Mouse (Mus musculus) kidney, embryonic 16.5 days (tissue): ENCODE results near the gene Phf13. TPM values are rescaled to one million over a fixed set of nuclear protein-coding genes. Genes with fewer than 3 reads are reported as not detected.

Source experiments
- ATAC-seq: fragments of 200-750 bp; cut with Nextera tagmentation; 2 replicates; pipeline ENCODE4 v1.8.0; 2017; ENCODE audit warnings: moderate TSS enrichment; ENCODE audit not compliant: low FRiP score, low TSS enrichment
- H3K27ac ChIP-seq: fragments of 300-500 bp; sonication (generic); 2 replicates; pipeline ENCODE4 v1.5.1; 2014; ENCODE audit warnings: low read length
- H3K27me3 ChIP-seq: fragments of 300-500 bp; sonication (generic); 2 replicates; pipeline ENCODE4 v1.6.1; 2014; ENCODE audit warnings: low read length, control low read depth, mixed read lengths; ENCODE audit not compliant: insufficient read depth
- H3K36me3 ChIP-seq: fragments of 300-500 bp; sonication (generic); 2 replicates; pipeline ENCODE4 v1.6.1; 2014; ENCODE audit warnings: low read length, control low read depth, mixed read lengths; ENCODE audit not compliant: insufficient read depth
- H3K4me1 ChIP-seq: fragments of 300-500 bp; sonication (generic); 2 replicates; pipeline ENCODE4 v1.6.1; 2014; ENCODE audit warnings: low read length, control low read depth, mixed read lengths; ENCODE audit not compliant: insufficient read depth
- H3K4me2 ChIP-seq: fragments of 300-500 bp; sonication (generic); replicated peaks from 2 replicates; pipeline ENCODE4 v1.6.1; 2014; ENCODE audit warnings: low read depth, low read length
- H3K4me3 ChIP-seq: fragments of 300-500 bp; sonication (generic); 2 replicates; pipeline ENCODE4 v1.5.1; 2014; ENCODE audit warnings: mild to moderate bottlenecking, low read length
- H3K9ac ChIP-seq: fragments of 300-500 bp; sonication (generic); replicated peaks from 2 replicates; pipeline ENCODE4 v1.6.1; 2014; ENCODE audit warnings: low read length
- H3K9me3 ChIP-seq: fragments of 300-500 bp; sonication (generic); 2 replicates; pipeline ENCODE4 v1.6.1; 2016; ENCODE audit warnings: low read length, control low read depth
- WGBS: fragments of 180-500 bp; shearing (Covaris S2); extraction: QIAGEN DNeasy Blood & Tissue Kit; methylation state at CpG from one replicate; pipeline ENCODE4 v1.1.7; 2014; 5-methylcytosine and 5-hydroxymethylcytosine counted together
- polyA plus RNA-seq: library from polyadenylated mRNA; unstranded; fragments of >200 nt; fragmentation: Nextera tagmentation; extraction: Ambion mirVana; gene quantifications from 2 replicates; pipeline ENCODE4 v1.2.1, GENCODE M21; 2015

The Phf13 gene
- polyA plus RNA-seq, 1 experiment from 2014 or later: 31.2 TPM

DNA sequence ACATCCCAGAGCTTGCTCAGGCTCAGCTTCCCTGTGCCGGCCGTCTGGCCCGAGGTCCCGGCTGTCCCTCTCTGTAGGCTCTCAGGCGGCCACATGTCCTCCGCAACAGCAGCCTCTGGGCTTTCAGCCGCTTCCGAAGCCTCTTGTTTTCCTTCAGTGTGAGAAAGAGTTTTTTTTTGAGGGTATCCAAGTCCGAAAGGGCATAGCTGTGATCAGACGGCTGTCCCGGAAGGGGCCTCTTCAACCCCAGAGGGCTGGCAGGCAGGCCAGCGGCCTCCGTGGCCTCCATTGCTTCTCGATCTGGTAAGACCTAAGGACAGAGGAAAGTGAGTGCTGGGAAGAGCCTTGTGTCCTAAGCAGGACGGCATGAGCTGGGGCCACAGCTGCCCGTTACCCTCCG is 13.0 kb downstream of the Phf13 start:
- H3K4me1 ChIP-seq: peaks cover 28% of the 10 kb centered on the region
- H3K4me2 ChIP-seq: no peak overlapping the region
- no peaks in the 10 kb centered on the region for H3K9me3 ChIP-seq
- H3K27me3 ChIP-seq: no peaks in the 10 kb centered on the region
- 45% methylated on average over 17 of the region's 17 CpGs for WGBS
- peak overlapping the region; percentile 13; the same call in 1 of the 2 replicates for H3K27ac ChIP-seq
- no peak for ATAC-seq
- H3K9ac ChIP-seq: no peak overlapping the region
- no peak overlapping the region for H3K4me3 ChIP-seq
- peaks cover 19% of the 10 kb centered on the region; the same call in 1 of the 2 replicates for H3K36me3 ChIP-seq

DNA sequence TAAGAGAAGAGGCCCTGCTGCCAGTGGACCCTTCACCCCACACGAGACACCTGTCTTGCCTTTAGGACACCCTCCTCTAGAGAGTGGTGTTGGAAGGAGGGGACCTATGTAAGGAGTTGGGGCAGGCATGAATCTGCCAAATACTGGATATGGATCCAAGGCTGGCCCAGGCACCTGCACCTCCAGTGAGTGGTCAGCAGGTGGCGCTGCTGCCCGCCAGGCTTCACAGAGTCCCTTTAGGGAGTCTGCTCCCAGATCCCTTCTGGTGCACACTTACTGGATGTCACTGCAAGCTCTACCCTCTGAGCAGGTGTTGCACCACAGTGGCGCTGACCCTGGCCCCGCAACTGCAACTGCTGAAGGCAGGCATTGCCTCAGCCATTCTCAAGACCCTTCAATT is 14.7 kb downstream of the Phf13 start:
- no peak overlapping the region for H3K4me3 ChIP-seq
- peak; percentile 33 for ATAC-seq
- peaks cover 11% of the 10 kb centered on the region for H3K4me1 ChIP-seq
- peaks cover 19% of the 10 kb centered on the region; the same call in 1 of the 2 replicates for H3K36me3 ChIP-seq
- H3K27ac ChIP-seq: no peak overlapping the region
- no peaks in the 10 kb centered on the region for H3K9me3 ChIP-seq
- no peak overlapping the region for H3K4me2 ChIP-seq
- 6% methylated on average over 5 of the region's 5 CpGs for WGBS
- H3K27me3 ChIP-seq: no peaks in the 10 kb centered on the region
- no peak overlapping the region for H3K9ac ChIP-seq

DNA sequence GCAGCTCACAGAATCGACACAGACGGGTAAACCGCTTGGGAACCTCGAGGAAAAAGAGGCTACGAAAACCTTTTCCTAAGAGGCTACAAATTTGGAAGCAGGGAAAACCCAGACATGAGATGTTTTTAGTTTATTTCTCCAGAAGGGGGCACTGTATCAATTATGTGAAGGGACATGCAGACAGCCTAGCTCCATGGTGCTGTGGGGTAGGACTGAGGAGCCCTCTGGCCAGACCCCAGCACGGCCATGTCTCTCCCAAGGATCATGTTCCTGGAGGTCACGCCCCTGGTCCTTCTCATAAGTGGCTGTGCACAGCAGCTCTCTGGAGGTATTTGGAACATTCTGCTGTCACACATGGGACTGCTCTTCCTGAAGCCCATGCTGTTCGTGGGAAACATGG is 15.4 kb downstream of the Phf13 start:
- peaks cover 22% of the 10 kb centered on the region; the same call in 1 of the 2 replicates for H3K36me3 ChIP-seq
- ATAC-seq: no peak
- H3K4me3 ChIP-seq: no peak overlapping the region
- no peak overlapping the region for H3K27ac ChIP-seq
- H3K9ac ChIP-seq: no peak overlapping the region
- H3K9me3 ChIP-seq: no peaks in the 10 kb centered on the region
- H3K4me1 ChIP-seq: peaks cover 8% of the 10 kb centered on the region
- WGBS: 66% methylated on average over 8 of the region's 8 CpGs
- H3K27me3 ChIP-seq: no peaks in the 10 kb centered on the region
- no peak overlapping the region for H3K4me2 ChIP-seq

DNA sequence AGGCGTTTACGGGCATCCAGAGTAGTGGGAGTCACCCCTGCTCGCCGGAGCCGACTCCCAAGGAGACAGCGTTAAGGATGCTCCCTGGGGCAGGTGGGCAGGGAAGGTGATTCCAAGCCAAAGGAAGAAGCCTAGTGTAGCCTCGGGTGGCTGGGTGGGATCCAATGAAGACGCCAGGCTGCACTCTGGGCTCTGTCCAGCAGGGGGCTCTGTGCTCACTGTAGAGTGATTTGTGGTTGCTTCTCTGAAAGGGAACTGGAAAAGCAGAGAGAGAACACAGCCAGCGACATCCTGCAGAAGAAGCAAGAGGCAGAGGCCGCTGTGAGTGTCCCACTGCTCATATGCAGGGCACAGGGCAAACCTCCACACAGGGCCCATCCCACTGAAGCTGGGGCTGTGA is 18.3 kb downstream of the Phf13 start:
- Histone ChIP-seq H3K27me3 (no peaks in the 10 kb centered on the region), H3K27ac (no peak overlapping the region), H3K36me3 (peaks cover 40% of the 10 kb centered on the region), H3K4me2 (no peak overlapping the region), H3K4me3 (no peak overlapping the region), H3K4me1 (no peaks in the 10 kb centered on the region), H3K9ac (no peak overlapping the region), H3K9me3 (no peaks in the 10 kb centered on the region)
- no peak; the same call in 1 of the 2 replicates for ATAC-seq
- WGBS: 27% methylated on average over 10 of the region's 10 CpGs

DNA sequence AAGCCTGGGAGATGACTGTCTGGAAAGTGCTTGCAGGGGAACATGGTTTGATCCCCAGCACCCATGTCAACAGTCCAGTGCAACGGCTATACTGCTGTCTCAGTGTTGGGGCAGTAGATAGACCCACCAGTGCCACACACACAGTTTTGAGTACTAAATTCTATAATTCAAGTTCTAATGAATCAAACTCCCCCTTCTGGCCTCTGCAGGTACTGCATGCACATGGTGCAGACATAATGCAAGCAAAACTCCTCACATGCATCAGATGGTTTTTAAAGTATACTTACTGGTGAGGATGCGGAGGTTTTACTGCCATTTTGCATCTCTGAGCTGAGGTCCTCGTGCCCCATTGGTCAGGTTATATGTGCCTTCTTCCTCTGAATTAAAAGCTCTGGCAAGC is 20.6 kb downstream of the Phf13 start:
- no peak for ATAC-seq
- no peak overlapping the region for H3K4me2 ChIP-seq
- H3K36me3 ChIP-seq: peaks cover 40% of the 10 kb centered on the region
- 92% methylated on average over 3 of the region's 3 CpGs for WGBS
- no peaks in the 10 kb centered on the region for H3K9me3 ChIP-seq
- H3K4me1 ChIP-seq: no peaks in the 10 kb centered on the region
- H3K4me3 ChIP-seq: no peak overlapping the region
- H3K9ac ChIP-seq: no peak overlapping the region
- no peaks in the 10 kb centered on the region for H3K27me3 ChIP-seq
- H3K27ac ChIP-seq: no peak overlapping the region

DNA sequence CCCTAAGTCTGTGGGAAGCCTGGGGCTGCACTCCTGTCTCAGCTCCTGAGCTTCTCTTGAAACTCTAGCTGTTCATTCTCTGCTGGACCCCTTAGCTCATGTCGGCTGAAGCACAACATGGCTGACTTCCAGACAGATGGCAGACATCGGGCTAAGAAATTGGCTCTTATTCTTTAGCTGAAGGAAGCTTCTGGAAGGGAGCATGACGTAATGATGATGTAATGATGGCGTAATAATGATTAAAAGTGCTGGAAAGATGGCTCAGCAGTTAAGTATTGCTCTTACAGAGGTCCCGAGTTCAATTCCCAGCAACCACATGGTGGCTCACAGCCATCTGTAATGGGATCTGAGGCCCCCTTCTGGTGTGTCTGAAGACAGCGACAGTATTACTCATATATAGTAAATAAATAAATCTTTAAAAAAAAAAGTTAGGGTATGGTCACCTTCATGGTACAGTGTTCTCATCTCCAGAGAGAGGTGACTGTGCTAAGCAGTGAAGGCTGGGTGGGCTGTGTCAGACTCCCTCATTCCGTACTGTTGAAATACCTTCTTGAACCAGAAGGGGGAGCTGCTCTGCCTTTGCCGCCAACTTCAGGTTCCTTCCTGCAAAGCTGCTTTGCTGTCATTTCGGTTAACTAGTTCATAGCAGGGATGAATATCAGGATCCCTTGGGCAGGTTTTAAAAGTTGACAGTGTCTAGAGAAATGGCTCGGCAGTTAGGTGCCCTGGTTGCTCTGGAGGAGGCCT is 23.7 kb downstream of the Phf13 start:
- no peak for ATAC-seq
- Histone ChIP-seq H3K27ac (no peak overlapping the region), H3K4me3 (no peak overlapping the region), H3K36me3 (peaks cover 37% of the 10 kb centered on the region), H3K4me1 (peaks cover 18% of the 10 kb centered on the region), H3K4me2 (no peak overlapping the region), H3K9ac (no peak overlapping the region), H3K9me3 (no peaks in the 10 kb centered on the region), H3K27me3 (no peaks in the 10 kb centered on the region)
- WGBS: 62% methylated on average over 10 of the region's 10 CpGs

DNA sequence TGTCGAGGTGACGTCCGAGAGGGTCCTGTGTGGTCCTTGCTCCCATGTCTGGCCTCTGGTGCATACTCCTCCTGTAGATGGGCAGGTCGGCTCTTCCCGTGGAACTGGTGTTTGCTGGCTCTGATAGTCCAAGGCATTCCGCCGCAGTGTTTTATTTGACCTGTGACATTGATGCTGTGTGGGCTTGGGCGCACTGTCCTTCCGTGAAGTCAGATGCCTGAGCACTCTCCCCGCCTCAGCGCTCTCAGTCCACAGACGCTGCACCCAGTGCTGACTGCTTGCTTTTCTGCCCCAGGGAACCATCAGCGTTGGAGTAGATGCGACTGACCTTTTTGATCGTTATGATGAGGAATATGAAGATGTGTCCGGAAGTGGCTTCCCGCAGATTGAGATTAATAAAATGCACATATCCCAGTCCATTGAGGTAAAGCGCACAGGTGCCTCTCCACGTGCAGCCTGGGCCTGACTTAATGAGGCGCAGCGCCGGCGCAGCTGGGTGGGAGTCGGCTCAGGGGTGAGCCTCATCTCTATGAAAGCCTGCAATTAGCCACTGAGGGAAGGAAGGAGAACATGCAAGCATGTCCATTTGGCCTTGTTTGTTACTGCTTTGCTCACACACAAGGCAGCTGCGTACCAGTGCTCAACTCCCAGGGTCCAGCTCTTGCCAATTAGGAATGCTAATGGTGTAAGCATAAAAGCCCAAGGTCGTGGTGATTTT is 27.7 kb downstream of the Phf13 start:
- H3K4me1 ChIP-seq: peaks cover 18% of the 10 kb centered on the region
- H3K36me3 ChIP-seq: peaks cover 33% of the 10 kb centered on the region
- H3K27me3 ChIP-seq: no peaks in the 10 kb centered on the region
- peak overlapping the region; percentile 12; the same call in 1 of the 2 replicates for H3K4me2 ChIP-seq
- no peaks in the 10 kb centered on the region for H3K9me3 ChIP-seq
- peak overlapping the region; percentile 31; the same call in 1 of the 2 replicates for H3K9ac ChIP-seq
- peak; percentile 69; the same call in 1 of the 2 replicates for ATAC-seq
- H3K4me3 ChIP-seq: no peak overlapping the region
- H3K27ac ChIP-seq: peak overlapping the region; percentile 78
- WGBS: 49% methylated on average over 26 of the region's 26 CpGs

DNA sequence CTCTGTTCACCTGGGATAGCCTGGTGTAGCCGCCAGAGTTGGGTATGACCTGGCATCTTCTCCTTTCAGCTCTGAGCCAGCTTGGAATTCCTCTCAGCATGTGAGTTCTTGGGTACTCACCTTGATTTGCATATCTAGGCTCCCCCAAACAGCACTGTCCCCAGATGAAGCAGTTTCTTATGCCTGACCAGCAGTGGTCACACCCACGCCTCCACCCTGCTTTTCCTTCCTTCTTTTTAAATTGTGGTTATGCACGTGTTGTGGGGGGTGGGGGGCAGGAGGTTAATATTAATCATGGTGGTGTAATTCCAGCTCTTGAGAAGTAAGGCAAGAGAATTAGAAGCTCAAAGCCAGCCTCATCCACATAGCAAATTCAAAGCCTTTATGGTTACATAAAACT is 33.2 kb downstream of the Phf13 start:
- Histone ChIP-seq H3K9me3 (no peaks in the 10 kb centered on the region), H3K4me2 (no peak overlapping the region), H3K27me3 (no peaks in the 10 kb centered on the region), H3K27ac (no peak overlapping the region), H3K36me3 (peaks cover 35% of the 10 kb centered on the region), H3K4me3 (no peak overlapping the region), H3K4me1 (peaks cover 2% of the 10 kb centered on the region), H3K9ac (no peak overlapping the region)
- ATAC-seq: no peak
- 67% methylated on average over 3 of the region's 3 CpGs for WGBS

DNA sequence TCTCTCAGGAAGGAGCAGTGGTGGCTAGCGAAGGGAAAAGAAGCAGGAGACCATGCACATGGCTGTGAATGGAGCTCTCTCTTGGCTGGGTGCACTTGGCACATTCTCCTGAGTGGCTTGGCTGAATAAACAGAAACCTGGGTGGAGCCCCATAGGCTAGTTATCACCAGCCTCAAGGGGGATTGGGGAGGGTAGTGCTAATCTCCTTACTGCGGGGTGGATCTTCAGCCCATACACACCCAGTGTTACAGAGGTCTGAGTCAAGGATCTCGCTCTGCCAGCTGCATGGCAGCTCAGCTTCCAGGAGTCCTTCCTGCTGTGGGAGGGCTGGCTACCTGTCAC is 35.6 kb downstream of the Phf13 start:
- no peak overlapping the region for H3K9ac ChIP-seq
- H3K36me3 ChIP-seq: peaks cover 42% of the 10 kb centered on the region
- no peak overlapping the region for H3K4me3 ChIP-seq
- no peak overlapping the region for H3K27ac ChIP-seq
- no peaks in the 10 kb centered on the region for H3K27me3 ChIP-seq
- H3K4me1 ChIP-seq: no peaks in the 10 kb centered on the region
- H3K9me3 ChIP-seq: no peaks in the 10 kb centered on the region
- 93% methylated on average over 3 of the region's 3 CpGs for WGBS
- no peak overlapping the region for H3K4me2 ChIP-seq
- peak; percentile 27; the same call in 1 of the 2 replicates for ATAC-seq
